Mouse (Mus musculus) forebrain, embryonic 13.5 days (tissue): ENCODE results near the gene Osbpl10. TPM values are rescaled to one million over a fixed set of nuclear protein-coding genes. Genes with fewer than 3 reads are reported as not detected.

Experiments used
- polyA plus RNA-seq: library from polyadenylated mRNA; unstranded; fragments of >200 nt; fragmentation: Nextera tagmentation; extraction: Ambion mirVana; gene quantifications from 2 replicates; pipeline ENCODE4 v1.2.1, GENCODE M21; 2015

Gene Osbpl10
- polyA plus RNA-seq, 1 experiment from 2014 or later = 0.92 TPM

Other genes with a start within 250 kb of the Osbpl10 start
- 23.3 and 23.6 TPM in 2 replicates for gene Cmtm6, start 247.5 kb upstream of the Osbpl10 start, polyA plus RNA-seq
- 25.7 and 28.5 TPM in 2 replicates for gene Cmtm7, start 196.7 kb upstream of the Osbpl10 start, polyA plus RNA-seq
- gene Cmtm8, start 134.4 kb upstream of the Osbpl10 start, polyA plus RNA-seq = 12.1 and 13.3 TPM in 2 replicates
- 15.8 and 16.9 TPM in 2 replicates for gene Gpd1l, start 44.6 kb upstream of the Osbpl10 start, polyA plus RNA-seq
- 296 and 413 TPM in 2 replicates for gene Rps27rt, start 4.2 kb downstream of the Osbpl10 start, polyA plus RNA-seq